Mouse (Mus musculus) hindbrain, postnatal 0 days (tissue): ENCODE data around the gene Rps15. TPM values are rescaled to one million over a fixed set of nuclear protein-coding genes. Genes with fewer than 3 reads are reported as not detected.
A peak's percentile ranks its signal among the peaks of the same experiment; 100 is the strongest.

Source experiments
- ATAC-seq: fragments of 200-750 bp; cut with Nextera tagmentation; 2 replicates; pipeline ENCODE4 v1.8.0; 2017; ENCODE audit warnings: mild to moderate bottlenecking, moderate TSS enrichment, moderate library complexity
- DNase-seq: peaks from one replicate; pipeline ENCODE4 v3.0.0-alpha.2; 2015; ENCODE audit warnings: low spot score
- H3K27ac ChIP-seq: fragments of 300-500 bp; sonication (generic); 2 replicates; pipeline ENCODE4 v1.5.1; 2014; ENCODE audit warnings: mild to moderate bottlenecking
- H3K27me3 ChIP-seq: fragments of 300-500 bp; sonication (generic); 2 replicates; pipeline ENCODE4 v1.6.1; 2014; ENCODE audit warnings: low read length, mixed read lengths; ENCODE audit not compliant: insufficient read depth
- H3K36me3 ChIP-seq: fragments of 300-500 bp; sonication (generic); 2 replicates; pipeline ENCODE4 v1.6.1; 2014; ENCODE audit warnings: low read length, mixed read lengths; ENCODE audit not compliant: insufficient read depth
- H3K4me1 ChIP-seq: fragments of 300-500 bp; sonication (generic); 2 replicates; pipeline ENCODE4 v1.6.1; 2014; ENCODE audit warnings: antibody characterized with exemption, low read length, mixed read lengths; ENCODE audit not compliant: insufficient read depth
- H3K4me2 ChIP-seq: fragments of 300-500 bp; sonication (generic); 2 replicates; pipeline ENCODE4 v1.6.1; 2014; ENCODE audit warnings: low read depth, mild to moderate bottlenecking, low read length, moderate library complexity, mixed read lengths
- H3K4me3 ChIP-seq: fragments of 300-500 bp; sonication (generic); 2 replicates; pipeline ENCODE4 v1.5.1; 2014; ENCODE audit warnings: low read length
- H3K9ac ChIP-seq: fragments of 300-500 bp; sonication (generic); replicated peaks from 2 replicates; pipeline ENCODE4 v1.6.1; 2014; ENCODE audit warnings: mild to moderate bottlenecking, low read length, moderate library complexity, mixed read lengths
- H3K9me3 ChIP-seq: fragments of 300-500 bp; sonication (generic); 2 replicates; pipeline ENCODE4 v1.6.1; 2016; ENCODE audit warnings: low read length, mixed read lengths
- CTCF ChIP-seq: IDR thresholded peaks from 2 replicates; pipeline ENCODE4 v1.5.1; 2016; ENCODE audit warnings: antibody characterized with exemption, control low read depth, low read depth
- WGBS: fragments of 180-500 bp; shearing (Covaris S2); extraction: QIAGEN DNeasy Blood & Tissue Kit; methylation state at CpG from one replicate; pipeline ENCODE4 v1.1.7; 2014; 5-methylcytosine and 5-hydroxymethylcytosine counted together
- polyA plus RNA-seq: library from polyadenylated mRNA; unstranded; fragments of >200 nt; fragmentation: Nextera tagmentation; extraction: Ambion mirVana; gene quantifications from 2 replicates; pipeline ENCODE4 v1.2.1, GENCODE M21; 2015
- total RNA-seq: library from RNA; depleted of rRNA; stranded (reverse); fragments of >200 nt; gene quantifications from 2 replicates; pipeline ENCODE4 v1.2.3, GENCODE M21; 2014

The Rps15 gene
- total and polyA plus RNA-seq, 2 experiments from 2014 or later, result 676 to 1,031 TPM

- H3K4me3 ChIP-seq, result peak within 1 kb of the TSS; percentile 44
- H3K27ac ChIP-seq, result no peak within 1 kb of the TSS
- no peaks in the 10 kb centered on the region for H3K9me3 ChIP-seq
- peak within 1 kb of the TSS; percentile 50 for H3K9ac ChIP-seq
- ATAC-seq (peak; percentile 97), DNase-seq (peak; percentile 98)
- H3K36me3 ChIP-seq, result no peaks in the 10 kb centered on the region
- no peaks in the 10 kb centered on the region for H3K27me3 ChIP-seq
- H3K4me1 ChIP-seq, result peaks cover 6% of the 10 kb centered on the region
- WGBS, result 5% methylated on average over 36 of the region's 36 CpGs
- no peak for TF ChIP-seq CTCF
- peak within 1 kb of the TSS; percentile 74 for H3K4me2 ChIP-seq
These were observed 37.2 kb downstream of the Rps15 start, which contains the start of the genes Pcsk4 and Reep6 for GRCm38 (mm10) chr10:80329273-80330081. Gene Pcsk4 (minus strand): TSS chr10:80329498. Gene Reep6 (plus strand): TSS chr10:80329953.

DNA sequence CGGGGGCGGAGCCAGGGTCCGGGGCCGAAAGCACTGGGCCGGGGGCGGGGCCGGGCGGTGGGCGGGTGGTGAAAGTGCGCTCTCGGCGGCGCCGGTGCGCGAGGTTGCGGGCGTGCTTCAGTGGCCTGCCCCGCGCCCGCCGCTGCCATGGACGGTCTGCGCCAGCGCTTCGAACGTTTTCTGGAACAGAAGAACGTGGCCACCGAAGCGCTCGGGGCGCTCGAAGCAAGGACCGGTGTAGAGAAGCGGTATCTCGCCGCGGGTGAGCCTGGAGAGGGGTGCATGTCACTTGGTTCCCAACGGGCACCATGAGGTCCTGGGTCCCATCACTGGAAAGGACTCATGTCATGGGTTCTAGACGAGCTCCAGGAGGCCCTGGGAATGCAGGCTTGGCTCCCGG, 37.8 kb downstream of the Rps15 start:
- H3K4me2 ChIP-seq, result peak overlapping the region; percentile 74
- H3K9me3 ChIP-seq, result no peaks in the 10 kb centered on the region
- DNase-seq, result no peak
- no peaks in the 10 kb centered on the region for H3K36me3 ChIP-seq
- 2% methylated on average over 41 of the region's 41 CpGs for WGBS
- TF ChIP-seq CTCF, result no peak
- peaks cover 6% of the 10 kb centered on the region for H3K4me1 ChIP-seq
- H3K4me3 ChIP-seq, result peak overlapping the region; percentile 44
- ATAC-seq, result no peak
- H3K27ac ChIP-seq, result no peak overlapping the region
- no peaks in the 10 kb centered on the region for H3K27me3 ChIP-seq
- peak overlapping the region; percentile 50 for H3K9ac ChIP-seq

GRCm38 (mm10) chr10:80330888-80331287, 38.6 kb downstream of the Rps15 start:
- Histone ChIP-seq H3K36me3 (no peaks in the 10 kb centered on the region), H3K4me3 (no peak overlapping the region), H3K27ac (no peak overlapping the region), H3K9ac (no peak overlapping the region), H3K4me1 (peaks cover 6% of the 10 kb centered on the region), H3K9me3 (no peaks in the 10 kb centered on the region), H3K4me2 (peak overlapping the region; percentile 74), H3K27me3 (no peaks in the 10 kb centered on the region)
- ATAC-seq (no peak), DNase-seq (no peak)
- TF ChIP-seq CTCF, result no peak
- WGBS, result 72% methylated on average over 2 of the region's 2 CpGs

DNA sequence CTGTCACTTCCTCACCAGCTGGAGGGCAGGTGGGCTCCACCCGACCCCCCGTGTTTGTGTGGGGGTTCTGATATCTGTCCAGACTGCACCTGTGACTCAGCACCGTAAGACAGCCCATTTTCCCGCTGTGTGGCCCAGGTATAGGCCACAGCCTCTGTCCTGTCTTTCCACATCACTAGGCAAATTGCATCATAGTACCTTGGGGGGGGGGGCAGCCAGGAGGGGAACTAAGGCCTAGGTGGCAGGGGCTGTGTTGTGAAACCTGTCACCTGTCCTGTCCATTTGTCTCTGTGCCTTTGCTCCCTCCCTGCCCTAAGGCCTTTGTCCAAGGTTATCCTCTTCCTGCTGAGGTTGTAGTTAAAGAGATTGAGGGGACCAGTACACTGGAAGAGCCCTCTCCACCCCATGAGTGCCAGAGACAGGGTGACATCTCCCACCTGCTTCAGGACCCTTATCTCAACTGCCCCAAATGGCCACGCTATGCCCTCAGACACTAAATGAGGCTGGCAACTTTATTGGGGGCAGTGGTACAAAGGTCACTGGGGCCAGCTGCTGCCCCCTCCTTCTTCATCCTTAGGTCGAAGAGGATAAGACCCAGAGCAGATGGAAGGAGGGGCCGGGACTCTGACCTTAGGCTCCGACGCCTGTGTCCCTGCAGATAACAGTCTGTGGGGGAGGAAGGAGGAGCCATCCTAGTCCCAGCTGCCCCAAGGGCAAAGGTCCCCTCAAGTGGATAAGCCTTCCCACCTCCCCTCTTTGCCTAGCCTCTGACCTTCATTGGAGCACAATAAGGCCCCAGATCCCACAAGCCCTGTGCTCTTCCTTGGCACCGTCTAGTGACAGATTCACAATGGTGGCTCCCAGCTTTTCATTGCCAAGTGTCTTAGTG, 39.6 kb downstream of the Rps15 start:
- Histone ChIP-seq H3K9me3 (no peaks in the 10 kb centered on the region), H3K27me3 (no peaks in the 10 kb centered on the region), H3K9ac (no peak overlapping the region), H3K4me1 (peaks cover 6% of the 10 kb centered on the region), H3K4me2 (no peak overlapping the region), H3K36me3 (no peaks in the 10 kb centered on the region), H3K4me3 (no peak overlapping the region), H3K27ac (peak overlapping the region; percentile 68; the same call in 1 of the 2 replicates)
- no peak for ATAC-seq
- peak; percentile 44 for DNase-seq
- WGBS, result 61% methylated on average over 10 of the region's 10 CpGs
- no peak for TF ChIP-seq CTCF

DNA sequence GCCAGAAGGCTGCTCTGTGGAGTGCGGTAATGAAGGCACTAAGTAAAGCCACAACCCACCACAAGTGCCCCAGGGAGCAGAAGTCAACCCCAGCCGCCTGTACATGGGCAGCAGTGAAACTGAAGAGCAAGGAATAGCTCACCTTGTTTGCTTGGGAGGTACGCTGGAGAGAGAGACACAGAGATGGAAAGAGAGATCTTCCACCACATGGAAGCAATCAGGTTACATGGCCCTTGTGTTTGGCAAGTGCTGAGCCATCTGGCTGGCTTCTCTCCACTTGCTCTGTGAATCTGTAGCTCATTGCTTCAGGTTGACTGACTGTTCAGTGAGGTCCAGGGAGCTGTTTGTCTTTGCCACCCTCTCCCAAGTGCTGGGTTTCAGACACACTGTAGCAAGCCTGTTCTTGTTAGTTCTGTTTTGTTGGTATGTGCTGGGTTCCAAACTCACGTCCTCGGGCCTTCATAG, 40.3 kb downstream of the Rps15 start:
- peak; percentile 54 for DNase-seq
- no peak overlapping the region for H3K4me2 ChIP-seq
- no peak for TF ChIP-seq CTCF
- H3K4me1 ChIP-seq, result peaks cover 6% of the 10 kb centered on the region
- 72% methylated on average over 5 of the region's 5 CpGs for WGBS
- H3K9ac ChIP-seq, result no peak overlapping the region
- no peaks in the 10 kb centered on the region for H3K27me3 ChIP-seq
- no peaks in the 10 kb centered on the region for H3K9me3 ChIP-seq
- no peaks in the 10 kb centered on the region for H3K36me3 ChIP-seq
- H3K4me3 ChIP-seq, result no peak overlapping the region
- ATAC-seq, result no peak
- H3K27ac ChIP-seq, result peak overlapping the region; percentile 68; the same call in 1 of the 2 replicates

- Histone ChIP-seq H3K36me3 (no peaks in the 10 kb centered on the region), H3K9ac (no peak overlapping the region), H3K9me3 (no peaks in the 10 kb centered on the region), H3K27me3 (peaks cover 11% of the 10 kb centered on the region), H3K27ac (no peak overlapping the region), H3K4me2 (no peak overlapping the region), H3K4me3 (no peak overlapping the region), H3K4me1 (no peaks in the 10 kb centered on the region)
- TF ChIP-seq CTCF, result no peak
- DNase-seq (no peak), ATAC-seq (no peak)
- WGBS, result 91% methylated on average over 12 of the region's 12 CpGs
These were observed 44.0 kb downstream of the Rps15 start for GRCm38 (mm10) chr10:80336263-80336662.
